17 mouse cellular contexts compared by ENCODE assay signal in genomic region chr13:41504448-41504847, GRCm38 (mm10).
"Had no signal": no experiment of that assay in that cellular context is flagged by ENCODE, and none has a peak within 500 bp of the region (broad histone marks: within the 10 kb centered on the region; RNA-seq: fewer than 3 reads in every experiment).

No protein-coding gene starts in this region.

- DNase-seq: retina, postnatal 1 day; right cerebral cortex, adult 18-20 months; right cerebral cortex, postnatal 14 days; right cerebral cortex, postnatal 25 days; right cerebral cortex, postnatal 4 days; spleen, adult 18-20 months; thymus, adult 18-20 months; thymus, adult 2 months; thymus, postnatal 14 days; thymus, postnatal 25 days; thymus, postnatal 36 days; thymus, postnatal 4 days had no signal

- H3K4me3 ChIP-seq: neural tube, embryonic 12.5 days; neural tube, embryonic 13.5 days; neural tube, embryonic 15.5 days; stomach, embryonic 15.5 days had no signal

- H3K27me3 ChIP-seq: neural tube, embryonic 12.5 days; neural tube, embryonic 13.5 days; neural tube, embryonic 15.5 days; stomach, embryonic 15.5 days had no signal

- H3K36me3 ChIP-seq: neural tube, embryonic 12.5 days; neural tube, embryonic 13.5 days; neural tube, embryonic 15.5 days; stomach, embryonic 15.5 days had no signal

- H3K9ac ChIP-seq: neural tube, embryonic 12.5 days; neural tube, embryonic 13.5 days; neural tube, embryonic 15.5 days; stomach, embryonic 15.5 days had no signal

- H3K9me3 ChIP-seq: neural tube, embryonic 12.5 days; neural tube, embryonic 13.5 days; neural tube, embryonic 15.5 days; stomach, embryonic 15.5 days had no signal

- H3K4me1 ChIP-seq: stomach, embryonic 15.5 days had no signal

- H3K27ac ChIP-seq: neural tube, embryonic 12.5 days; neural tube, embryonic 13.5 days; neural tube, embryonic 15.5 days; stomach, embryonic 15.5 days; stomach, postnatal 0 days had no signal

- H3K4me2 ChIP-seq: neural tube, embryonic 12.5 days; neural tube, embryonic 13.5 days; neural tube, embryonic 15.5 days; stomach, embryonic 15.5 days had no signal
